Mouse (Mus musculus): ENCODE data around the gene A930017K11Rik. TPM values are rescaled to one million over a fixed set of nuclear protein-coding genes. Genes with fewer than 3 reads are reported as not detected.

A930017K11Rik gene
- total RNA-seq, 2 experiments from 2014 or later, result 1.1 TPM; not detected in 1

GRCm38 (mm10) chr17:25941511-25942241 is 10.7 kb downstream of the A930017K11Rik start:
- DNase-seq (ENCODE audit: low spot score in 2 of 2), result peak; percentile 56 to 69

GRCm38 (mm10) chr17:25934526-25934925 is 17.8 kb downstream of the A930017K11Rik start:
- no peak for DNase-seq (ENCODE audit: low spot score in 2 of 2)

GRCm38 (mm10) chr17:25925348-25925747 is 27.0 kb downstream of the A930017K11Rik start:
- no peak for DNase-seq (ENCODE audit: low spot score in 2 of 2)

- no peak for DNase-seq (ENCODE audit: low spot score in 2 of 2)
Measured at GRCm38 (mm10) chr17:25922120-25922519, 30.2 kb downstream of the A930017K11Rik start.

GRCm38 (mm10) chr17:25919786-25920642 is 32.4 kb downstream of the A930017K11Rik start:
- peak; percentile 99 to 100 for DNase-seq (ENCODE audit: low spot score in 2 of 2)

- peak in 1 of 2 experiments; percentile 14 for DNase-seq (ENCODE audit: low spot score in 2 of 2)
Measured at GRCm38 (mm10) chr17:25919144-25919785, 33.1 kb downstream of the A930017K11Rik start, which contains the start of gene Rab40c. Rab40c (minus strand) TSS chr17:25919727.

- no peak for DNase-seq (ENCODE audit: low spot score in 2 of 2)
Measured at GRCm38 (mm10) chr17:25918037-25918750, 34.2 kb downstream of the A930017K11Rik start.

GRCm38 (mm10) chr17:25916931-25917647 is 35.3 kb downstream of the A930017K11Rik start:
- DNase-seq (ENCODE audit: low spot score in 2 of 2), result no peak

GRCm38 (mm10) chr17:25914295-25914694 is 38.1 kb downstream of the A930017K11Rik start:
- DNase-seq (ENCODE audit: low spot score in 2 of 2), result no peak

- DNase-seq (ENCODE audit: low spot score in 2 of 2), result no peak
Measured at GRCm38 (mm10) chr17:25913877-25914275, 38.5 kb downstream of the A930017K11Rik start.

- DNase-seq (ENCODE audit: low spot score in 2 of 2), result no peak
Measured at GRCm38 (mm10) chr17:25913186-25913876, 39.0 kb downstream of the A930017K11Rik start.

GRCm38 (mm10) chr17:25911816-25912215 is 40.5 kb downstream of the A930017K11Rik start:
- DNase-seq (ENCODE audit: low spot score in 2 of 2), result no peak

- no peak for DNase-seq (ENCODE audit: low spot score in 2 of 2)
Measured at GRCm38 (mm10) chr17:25907640-25908039, 44.7 kb downstream of the A930017K11Rik start.

GRCm38 (mm10) chr17:25903061-25903460 is 49.3 kb downstream of the A930017K11Rik start:
- DNase-seq (ENCODE audit: low spot score in 2 of 2), result no peak

GRCm38 (mm10) chr17:25900193-25900592 is 52.2 kb downstream of the A930017K11Rik start:
- DNase-seq (ENCODE audit: low spot score in 2 of 2), result no peak

Measured in adrenal gland, postnatal 4 days (tissue).